Mouse (Mus musculus) layer of hippocampus, postnatal 25 days (tissue): ENCODE data around the gene Lrriq1. TPM values are rescaled to one million over a fixed set of nuclear protein-coding genes. Genes with fewer than 3 reads are reported as not detected.

ENCODE experiments used
- DNase-seq, 2 experiments: peaks; one replicate each; pipeline ENCODE4 v3.0.0; 2022; ENCODE audit warnings: mixed read lengths in 2 of 2, low spot score in 1 of 2; ENCODE audit errors: extremely low spot score in 1 of 2
- total RNA-seq, 2 experiments: library from RNA; stranded (reverse); gene quantifications; 2 replicates each; pipeline ENCODE4 v1.2.3; 2021

Lrriq1 gene
- total RNA-seq, 2 experiments from 2014 or later = 3.1 to 3.2 TPM

- DNase-seq = no peak
These were observed 206.2 kb downstream of the Lrriq1 start, which contains the start of gene Alx1 for GRCm38 (mm10) chr10:103029730-103030490. Gene Alx1 (minus strand): TSS chr10:103030215.

- no peak for DNase-seq
These were observed 206.9 kb downstream of the Lrriq1 start for GRCm38 (mm10) chr10:103029132-103029729.

GRCm38 (mm10) chr10:103028253-103029131 is 207.6 kb downstream of the Lrriq1 start:
- no peak for DNase-seq

- DNase-seq = no peak
These were observed 208.2 kb downstream of the Lrriq1 start for GRCm38 (mm10) chr10:103027931-103028252.

DNA sequence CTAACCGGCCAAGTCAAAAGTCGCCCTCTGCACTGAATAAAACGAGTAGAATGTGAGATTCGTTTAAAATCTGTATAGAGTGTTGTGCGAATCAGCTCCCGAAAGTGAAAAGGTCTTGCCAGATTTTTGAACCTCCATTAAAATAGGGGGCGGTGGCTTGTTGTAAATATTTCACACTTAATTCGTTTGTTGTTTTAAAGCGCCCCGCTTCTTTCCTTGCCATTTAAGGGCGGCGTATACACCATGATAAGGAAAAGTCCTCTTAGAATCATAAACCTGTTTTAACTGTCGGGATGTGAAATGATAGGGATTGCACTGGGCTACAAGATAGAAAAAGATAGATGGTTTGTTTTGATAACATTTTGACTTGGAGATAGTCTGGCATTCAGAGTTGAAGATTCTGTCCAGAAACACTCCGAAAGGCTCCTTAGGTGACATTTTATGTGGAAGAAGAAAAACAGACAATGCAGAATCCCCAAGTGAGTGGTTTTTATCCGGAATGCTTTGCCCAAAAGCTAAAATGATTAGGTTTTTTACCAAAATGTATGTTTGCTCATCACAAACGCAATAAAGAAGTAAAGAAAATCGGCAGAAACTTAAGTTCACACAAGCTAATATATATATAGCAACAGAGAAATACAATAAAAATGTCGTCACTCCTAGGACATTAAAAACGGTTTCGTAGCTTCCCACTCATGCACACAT is 208.7 kb downstream of the Lrriq1 start:
- DNase-seq = no peak

DNA sequence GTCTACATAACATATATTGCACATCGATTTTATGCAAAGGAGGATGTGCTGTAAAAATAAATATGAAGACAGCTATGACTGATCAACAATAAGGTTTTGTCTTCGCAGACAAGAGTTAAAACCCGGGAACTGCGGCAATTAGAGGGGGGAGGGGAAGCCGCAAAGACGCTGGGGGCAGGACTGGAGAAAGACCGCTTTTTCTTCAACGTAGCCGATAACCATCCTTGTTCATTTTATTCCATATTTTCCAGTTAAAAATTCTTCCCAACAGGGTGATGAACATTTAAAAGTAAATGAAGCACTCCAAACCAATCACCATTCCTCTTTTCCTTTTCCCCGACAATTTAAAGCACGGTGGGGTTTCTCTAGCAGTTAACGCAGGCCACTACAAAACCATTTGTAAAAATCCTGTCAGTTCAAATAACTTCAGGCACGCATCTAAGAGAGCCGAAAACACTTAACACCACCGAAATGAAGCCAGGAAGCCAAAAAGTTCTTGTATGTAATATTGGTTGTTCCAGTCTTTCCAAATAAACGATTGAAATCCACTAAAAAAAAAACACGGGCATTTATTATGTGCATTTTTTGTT is 209.4 kb downstream of the Lrriq1 start:
- no peak for DNase-seq

DNA sequence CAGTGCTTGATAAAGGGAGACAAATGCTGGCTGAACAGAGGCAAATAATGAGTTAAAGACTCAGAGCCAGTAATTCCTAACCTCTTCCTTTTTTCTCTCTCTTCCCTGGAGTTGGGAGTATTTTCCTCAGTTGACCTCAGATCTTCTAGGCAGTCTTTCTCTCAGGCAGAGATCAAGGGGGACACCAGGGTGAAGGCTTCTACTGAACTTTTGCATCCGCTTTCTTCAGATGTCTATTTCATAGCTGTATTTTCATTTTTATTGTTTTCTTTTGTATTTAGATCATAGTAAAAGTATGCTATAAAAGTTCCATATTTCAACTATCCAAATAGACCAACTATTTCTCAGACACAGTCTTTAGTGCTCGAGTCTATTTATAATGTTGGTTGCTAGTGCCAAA is 233.6 kb downstream of the Lrriq1 start:
- no peak for DNase-seq

DNA sequence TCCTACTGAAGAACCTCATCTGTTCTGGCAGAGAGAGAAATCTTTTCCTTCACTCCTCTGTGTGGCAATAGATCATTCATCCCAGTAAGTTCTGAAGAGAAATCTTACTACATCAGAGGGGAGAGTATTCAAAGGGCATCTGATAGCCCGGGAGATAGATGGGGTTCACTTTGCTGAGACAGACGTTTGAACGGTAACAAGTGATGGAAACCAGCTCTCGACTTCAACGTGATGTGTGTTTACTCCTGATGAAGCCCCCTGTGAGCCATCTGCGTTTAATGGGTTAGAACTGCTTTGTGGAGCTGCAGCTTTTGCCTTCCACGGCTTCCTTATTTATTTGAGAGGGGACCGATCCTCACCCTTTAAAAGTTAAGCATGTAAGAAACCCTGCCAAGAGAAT is 235.2 kb downstream of the Lrriq1 start:
- DNase-seq = no peak

GRCm38 (mm10) chr10:102999584-102999983 is 236.5 kb downstream of the Lrriq1 start:
- no peak for DNase-seq

Other genes with a start within 250 kb of the Lrriq1 start
- gene Alx1, start 206.1 kb downstream of the Lrriq1 start, total RNA-seq = not detected
- gene Slc6a15, start 131.5 kb upstream of the Lrriq1 start, total RNA-seq = 10 to 100 TPM; 70.1 to 82.4 TPM